Comparison of ENCODE assay signal across 10 mouse cellular contexts in genomic region chr1:39838487-39839169, GRCm38 (mm10). TPM values are rescaled to one million over a fixed set of nuclear protein-coding genes. Genes with fewer than 3 reads are reported as not detected.
A peak's percentile ranks its signal among the peaks of the same experiment; 100 is the strongest.
DNase-seq lines count a peak whose midpoint lies in the region; ATAC-seq lines count a peak whose summit lies in the region.
"Had no signal": no experiment of that assay in that cellular context is flagged by ENCODE, and none has a peak within 500 bp of the region (broad histone marks: within the 10 kb centered on the region; RNA-seq: fewer than 3 reads in every experiment).

No protein-coding gene starts in this region.

- H3K4me1 ChIP-seq in midbrain, embryonic 11.5 days (ENCODE audit: control insufficient read depth, insufficient read depth, low read length): peaks cover 6% of the 10 kb centered on the region
- peaks cover 13% of the 10 kb centered on the region for H3K4me1 ChIP-seq in midbrain, embryonic 10.5 days
- peaks cover 22% of the 10 kb centered on the region for H3K4me1 ChIP-seq in forebrain, embryonic 13.5 days
- H3K4me1 ChIP-seq in neural tube, embryonic 15.5 days: peaks cover 12% of the 10 kb centered on the region

- no peak overlapping the region for H3K4me3 ChIP-seq in midbrain, embryonic 11.5 days (ENCODE audit: low read depth, low read length)
- H3K4me3 ChIP-seq in midbrain, embryonic 10.5 days: no peak overlapping the region
- no peak overlapping the region for H3K4me3 ChIP-seq in forebrain, embryonic 13.5 days
- no peak overlapping the region for H3K4me3 ChIP-seq in neural tube, embryonic 15.5 days (replicated peaks)
- H3K4me3 ChIP-seq: limb, embryonic 15.5 days had no signal

- no peaks in the 10 kb centered on the region for H3K9me3 ChIP-seq in midbrain, embryonic 11.5 days (ENCODE audit: control insufficient read depth, low read length)
- H3K9me3 ChIP-seq in midbrain, embryonic 10.5 days (replicated peaks): no peaks in the 10 kb centered on the region
- no peaks in the 10 kb centered on the region for H3K9me3 ChIP-seq in forebrain, embryonic 13.5 days (replicated peaks)
- no peaks in the 10 kb centered on the region for H3K9me3 ChIP-seq in neural tube, embryonic 15.5 days (replicated peaks)
- H3K9me3 ChIP-seq: limb, embryonic 15.5 days had no signal

- H3K9ac ChIP-seq in midbrain, embryonic 11.5 days (ENCODE audit: low read length): no peak overlapping the region
- H3K9ac ChIP-seq in forebrain, embryonic 13.5 days: no peak overlapping the region
- H3K9ac ChIP-seq in neural tube, embryonic 15.5 days (replicated peaks): no peak overlapping the region
- H3K9ac ChIP-seq: limb, embryonic 15.5 days had no signal

- WGBS in midbrain, embryonic 11.5 days: 71% methylated on average over 12 of the region's 12 CpGs
- 86% methylated on average over 12 of the region's 12 CpGs for WGBS in midbrain, embryonic 10.5 days
- WGBS in forebrain, embryonic 13.5 days: 37% methylated on average over 12 of the region's 12 CpGs
- 25% methylated on average over 12 of the region's 12 CpGs for WGBS in neural tube, embryonic 15.5 days

- peak; percentile 85 for ATAC-seq in midbrain, embryonic 11.5 days (ENCODE audit: low FRiP score)
- peak; percentile 91 for ATAC-seq in forebrain, embryonic 13.5 days
- peak; percentile 69 for ATAC-seq in neural tube, embryonic 15.5 days (ENCODE audit: low FRiP score)

- no peaks in the 10 kb centered on the region for H3K27me3 ChIP-seq in midbrain, embryonic 11.5 days (ENCODE audit: control insufficient read depth, insufficient read depth, low read length)
- H3K27me3 ChIP-seq in midbrain, embryonic 10.5 days (ENCODE audit: low read depth, poor library complexity, severe bottlenecking): no peaks in the 10 kb centered on the region
- no peaks in the 10 kb centered on the region for H3K27me3 ChIP-seq in forebrain, embryonic 13.5 days
- no peaks in the 10 kb centered on the region for H3K27me3 ChIP-seq in neural tube, embryonic 15.5 days (replicated peaks)
- H3K27me3 ChIP-seq: limb, embryonic 15.5 days had no signal

- H3K36me3 ChIP-seq in midbrain, embryonic 11.5 days (ENCODE audit: control insufficient read depth, insufficient read depth, low read length): no peaks in the 10 kb centered on the region
- no peaks in the 10 kb centered on the region for H3K36me3 ChIP-seq in midbrain, embryonic 10.5 days
- H3K36me3 ChIP-seq in forebrain, embryonic 13.5 days (ENCODE audit: poor library complexity, severe bottlenecking): no peaks in the 10 kb centered on the region
- no peaks in the 10 kb centered on the region for H3K36me3 ChIP-seq in neural tube, embryonic 15.5 days
- H3K36me3 ChIP-seq: limb, embryonic 15.5 days had no signal

- peak; percentile 79 for DNase-seq in midbrain, embryonic 11.5 days (ENCODE audit: low spot score, missing footprints)
- DNase-seq in midbrain, embryonic 10.5 days (ENCODE audit: low spot score): no peak
- DNase-seq in layer of hippocampus, adult 9-11 months: peak; percentile 58
- DNase-seq in liver: no peak
- no peak for DNase-seq in kidney, postnatal 10 days
- DNase-seq: cerebellum, adult 11 months had no signal

- H3K4me2 ChIP-seq in midbrain, embryonic 11.5 days: no peak overlapping the region
- 0 out of 2 replicates have a peak overlapping the region, but pooled peaks have one; percentile 19 for H3K4me2 ChIP-seq in forebrain, embryonic 13.5 days
- H3K4me2 ChIP-seq in neural tube, embryonic 15.5 days: no peak overlapping the region
- H3K4me2 ChIP-seq: limb, embryonic 15.5 days had no signal

- H3K27ac ChIP-seq in midbrain, embryonic 11.5 days (ENCODE audit: low read depth, low read length): peak overlapping the region; percentile 54
- H3K27ac ChIP-seq in midbrain, embryonic 10.5 days (replicated peaks): no peak overlapping the region; the same call in 1 of the 2 replicates
- peak overlapping the region; percentile 86 for H3K27ac ChIP-seq in forebrain, embryonic 13.5 days
- peak overlapping the region; percentile 61 for H3K27ac ChIP-seq in neural tube, embryonic 15.5 days (replicated peaks)
- H3K27ac ChIP-seq: limb, embryonic 15.5 days had no signal

RNA-seq across cellular contexts. Expression of gene Gm3646, which starts 33.5 kb away (rescaled TPM):
- polyA plus RNA-seq in midbrain, embryonic 11.5 days (2014; fragmentation: Nextera tagmentation; extraction: Ambion mirVana): not detected in 2 replicates
- not detected in 2 replicates for polyA plus RNA-seq in midbrain, embryonic 10.5 days (2016; fragmentation: Nextera tagmentation; extraction: Ambion mirVana)
- polyA plus RNA-seq in forebrain, embryonic 13.5 days (2015; fragmentation: Nextera tagmentation; extraction: Ambion mirVana): not detected in 2 replicates
- polyA plus RNA-seq in neural tube, embryonic 15.5 days (2015; fragmentation: Nextera tagmentation; extraction: Ambion mirVana): not detected in 2 replicates
- polyA plus RNA-seq: limb, embryonic 15.5 days; small intestine, adult 2 months had no signal

Comparison
In these comparisons a context has a peak if more than half of its experiments do, and no peak if none do; other contexts are left out.
1. DNase-seq: peak in midbrain, embryonic 11.5 days (single experiment) and layer of hippocampus, adult 9-11 months (single experiment); none in midbrain, embryonic 10.5 days (single experiment), liver (single experiment) and kidney, postnatal 10 days (single experiment).
2. Peak in every context shown above with its lines, with median percentiles within 50 percentile points of each other: ATAC-seq.